Mouse (Mus musculus): ENCODE results near the gene Sppl2c.
A peak's percentile ranks its signal among the peaks of the same experiment; 100 is the strongest.
"Not testable (repeated sequence)": the region's sequence is repeated elsewhere in the genome, so short reads cannot be mapped to it uniquely, and the experiment has no call there.

Sppl2c gene

GRCm38 (mm10) chr11:104195791-104196190 is 9.7 kb downstream of the Sppl2c start:
- peak; percentile 70 for DNase-seq (ENCODE audit: low read depth, low spot score)

GRCm38 (mm10) chr11:104197861-104198260 is 11.7 kb downstream of the Sppl2c start:
- DNase-seq (ENCODE audit: low read depth, low spot score): no peak

DNA sequence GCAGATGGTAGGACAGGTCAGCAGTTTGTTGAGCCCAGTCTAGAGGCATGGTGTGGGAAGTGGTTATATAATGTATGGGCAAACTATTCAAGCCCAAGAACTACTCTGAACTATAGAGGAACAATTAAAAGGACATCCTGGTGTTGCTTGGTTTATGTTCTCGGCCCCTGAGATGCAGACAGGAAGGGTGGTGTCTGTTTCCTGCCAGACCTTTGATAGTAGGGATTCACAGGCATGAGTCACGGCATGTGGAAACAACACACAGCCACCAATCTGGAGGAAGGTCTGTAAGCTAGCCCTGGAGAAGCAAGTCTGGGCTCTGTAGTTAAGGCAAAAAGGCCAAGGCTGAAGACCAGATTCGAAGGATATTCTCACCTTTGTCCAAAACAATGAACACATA is 17.1 kb downstream of the Sppl2c start:
- no peak for DNase-seq (ENCODE audit: low read depth, low spot score)

DNA sequence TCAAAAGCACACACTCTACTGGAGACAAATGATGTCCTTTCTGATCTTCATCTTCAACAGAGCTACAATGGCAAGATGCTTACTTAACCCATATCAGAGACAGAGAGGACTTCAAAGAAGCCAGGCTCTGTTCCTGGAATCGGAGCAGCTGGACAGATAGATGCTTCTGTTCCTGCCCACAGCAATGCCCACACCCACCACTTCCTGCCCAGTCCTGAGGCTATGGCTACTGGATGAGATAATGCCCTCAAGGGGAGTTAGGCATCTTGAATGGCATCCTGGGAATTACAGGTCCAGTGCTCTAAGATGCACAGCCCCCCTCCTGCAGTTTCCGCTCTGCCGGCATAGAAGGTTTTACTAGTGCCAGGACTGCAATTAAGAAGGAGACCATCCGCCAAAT is 20.4 kb downstream of the Sppl2c start:
- no peak for DNase-seq (ENCODE audit: low read depth, low spot score)

DNA sequence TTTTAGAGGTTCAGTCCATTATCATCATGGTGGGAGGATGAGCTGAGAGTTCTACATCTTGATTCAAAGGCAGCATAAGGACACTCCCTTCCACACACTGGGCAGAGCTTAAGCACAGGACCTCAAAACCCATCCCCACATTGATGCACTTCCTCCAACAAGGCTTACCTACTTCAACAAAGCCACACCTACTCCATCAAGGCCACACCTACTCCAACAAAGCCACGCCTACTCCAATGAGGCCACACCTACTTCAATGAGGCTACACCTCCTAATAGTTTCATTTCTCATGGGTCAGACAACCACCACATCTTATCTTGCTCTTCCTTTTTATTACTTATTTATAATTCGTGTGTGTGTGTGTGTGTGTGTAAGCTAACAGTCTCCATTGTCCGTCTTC is 22.9 kb downstream of the Sppl2c start:
- no peak for DNase-seq (ENCODE audit: low read depth, low spot score)

- DNase-seq (ENCODE audit: low read depth, low spot score): no peak
Observed at GRCm38 (mm10) chr11:104211251-104211650, 25.1 kb downstream of the Sppl2c start.

GRCm38 (mm10) chr11:104214128-104214527 is 28.0 kb downstream of the Sppl2c start:
- DNase-seq (ENCODE audit: low read depth, low spot score): not testable (repeated sequence)

DNA sequence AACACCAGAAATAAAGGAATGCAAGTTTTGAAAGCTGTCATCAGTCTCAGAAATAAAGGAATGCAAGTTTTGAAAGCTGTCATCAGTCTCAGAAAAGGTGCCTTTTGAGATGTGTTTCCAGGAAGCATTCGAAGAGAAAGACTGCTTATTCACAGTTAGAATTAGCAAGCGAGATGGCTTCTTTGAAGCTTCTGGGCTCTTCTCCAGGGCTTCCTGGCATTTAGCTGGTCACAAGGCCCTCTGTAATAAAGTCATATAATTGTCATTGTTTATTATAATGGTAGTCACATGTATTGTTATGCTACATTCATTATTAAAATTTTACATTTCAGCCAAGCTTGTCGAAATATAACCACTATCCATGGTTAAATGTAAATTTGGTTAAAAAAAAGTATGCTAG is 31.9 kb downstream of the Sppl2c start:
- DNase-seq (ENCODE audit: low read depth, low spot score): no peak

GRCm38 (mm10) chr11:104220291-104220690 is 34.2 kb downstream of the Sppl2c start:
- DNase-seq (ENCODE audit: low read depth, low spot score): no peak

DNA sequence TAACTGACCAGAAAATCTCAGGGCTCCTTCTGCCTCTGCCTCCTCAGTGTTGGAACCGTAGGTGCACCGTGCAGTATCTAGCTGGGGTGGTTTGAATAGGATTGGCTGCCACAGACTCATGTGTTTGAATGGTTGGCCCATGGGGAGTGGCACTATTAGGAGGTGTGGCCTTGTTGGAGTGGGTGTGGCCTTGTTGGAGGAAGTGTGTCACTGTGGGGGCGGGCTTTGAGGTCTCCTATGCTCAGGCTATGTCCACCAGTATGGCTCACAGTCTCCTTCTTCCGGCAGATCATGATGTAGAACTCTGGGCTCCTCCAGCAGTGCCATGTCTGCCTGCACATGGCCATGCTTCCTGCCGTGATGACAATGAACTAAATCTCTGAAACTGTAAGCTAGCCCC is 35.6 kb downstream of the Sppl2c start:
- no peak for DNase-seq (ENCODE audit: low read depth, low spot score)

GRCm38 (mm10) chr11:104223301-104223700 is 37.2 kb downstream of the Sppl2c start:
- no peak for DNase-seq (ENCODE audit: low read depth, low spot score)

- DNase-seq (ENCODE audit: low read depth, low spot score): no peak
Observed at GRCm38 (mm10) chr11:104229391-104229790, 43.3 kb downstream of the Sppl2c start.

GRCm38 (mm10) chr11:104230066-104230778 is 44.1 kb downstream of the Sppl2c start:
- no peak for DNase-seq (ENCODE audit: low read depth, low spot score)

GRCm38 (mm10) chr11:104231041-104231911 is 45.1 kb downstream of the Sppl2c start, which contains the start of gene Mapt:
Gene Mapt, plus strand, starts transcription at chr11:104231390.
- DNase-seq (ENCODE audit: low read depth, low spot score): peak; percentile 83

GRCm38 (mm10) chr11:104232141-104233061 is 46.3 kb downstream of the Sppl2c start:
- DNase-seq (ENCODE audit: low read depth, low spot score): peak; percentile 81

- DNase-seq (ENCODE audit: low read depth, low spot score): no peak
Observed at GRCm38 (mm10) chr11:104233101-104233500, 47.0 kb downstream of the Sppl2c start.

DNA sequence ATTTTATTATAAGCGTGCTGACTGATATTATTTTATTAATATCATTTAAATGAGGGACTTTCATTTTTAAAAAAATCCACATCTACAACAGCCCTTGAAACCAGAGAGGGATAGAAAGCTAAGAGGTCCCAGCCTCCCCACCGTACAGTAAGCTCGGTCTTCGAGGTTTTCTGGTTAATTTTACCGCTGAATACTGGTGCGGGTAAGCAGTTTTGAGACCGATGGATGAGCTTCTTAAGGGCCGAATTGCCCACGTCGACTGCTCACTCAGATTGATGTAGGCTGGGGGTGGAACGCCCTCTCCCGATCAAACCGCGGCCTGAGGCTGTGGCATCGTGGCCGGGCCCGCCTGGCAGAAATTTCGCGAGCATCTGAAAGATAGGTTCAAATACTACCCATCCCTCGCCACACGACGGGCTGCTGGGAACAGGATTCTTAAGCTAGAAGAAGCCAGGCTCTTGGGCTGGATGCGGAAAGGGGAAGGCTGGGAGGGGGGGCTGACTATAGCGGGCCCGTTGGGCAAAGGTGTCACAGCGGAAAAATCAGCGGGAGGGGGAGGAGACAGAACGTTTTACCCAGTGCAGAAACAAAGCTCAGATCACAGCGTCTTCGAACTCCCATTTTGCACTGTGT is 47.6 kb downstream of the Sppl2c start:
- DNase-seq (ENCODE audit: low read depth, low spot score): no peak

- DNase-seq (ENCODE audit: low read depth, low spot score): no peak
Observed at GRCm38 (mm10) chr11:104234680-104235079, 48.6 kb downstream of the Sppl2c start.

DNA sequence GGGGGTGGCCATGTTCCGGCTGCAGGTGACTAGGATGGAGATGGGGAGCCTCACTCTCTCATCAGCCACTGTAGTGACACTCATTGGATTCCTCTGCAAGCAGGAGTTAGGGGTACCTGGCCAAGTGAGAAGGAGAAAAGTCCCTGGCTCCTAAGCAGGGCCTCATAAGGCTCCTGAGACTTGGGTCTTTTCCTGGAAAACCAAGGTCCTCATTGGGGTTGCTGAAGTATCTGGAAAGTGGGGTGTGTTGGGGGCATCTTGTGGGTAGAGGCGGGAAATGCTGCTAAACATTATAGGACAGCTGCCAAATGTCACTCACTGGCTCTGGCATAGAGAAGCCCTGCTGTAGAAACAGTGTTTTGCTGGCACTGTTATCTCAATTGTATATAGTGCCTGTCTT is 49.8 kb downstream of the Sppl2c start:
- DNase-seq (ENCODE audit: low read depth, low spot score): no peak

GRCm38 (mm10) chr11:104237226-104237625 is 51.1 kb downstream of the Sppl2c start:
- DNase-seq (ENCODE audit: low read depth, low spot score): no peak

All from brain, embryonic 18.5 days (tissue).